Mouse (Mus musculus) embryonic stem cell, embryonic (primary cell): ENCODE measurements around the gene A330070K13Rik.

Experiments
- CTCF ChIA-PET, 4 experiments: fragments of 300-600 bp in 2 of 4; fragments of 350-600 bp in 2 of 4; sonication (Branson Sonifier 250); formaldehyde crosslinking; loops; one replicate each; lab custom pipeline; 2022; ENCODE audit warnings: inconsistent platforms in 2 of 4; lab: Charles Lee
- POLR2A ChIA-PET, 4 experiments: fragments of 300-600 bp in 2 of 4; fragments of 350-600 bp in 2 of 4; sonication (Branson Sonifier 250); formaldehyde crosslinking; loops; one replicate each; lab custom pipeline; 2022; ENCODE audit warnings: antibody characterized with exemption in 4 of 4, inconsistent platforms in 1 of 4; lab: Charles Lee

The A330070K13Rik gene

GRCm38 (mm10) chr5:130384222-130384912, at the start of gene A330070K13Rik:
TSS of gene A330070K13Rik (minus strand) at chr5:130384631.
- CTCF ChIA-PET, result interaction anchor here in 1 of 4 experiments (0.6 kb wide), 1 partner anchor 88 kb away, joined by 6 read pairs; no protein-coding TSS in a partner anchor
- POLR2A ChIA-PET, result no interaction called here

- CTCF ChIA-PET, result interaction anchor here in 2 of 4 experiments (0.6 to 0.7 kb wide), 3 partner anchors 43 to 443 kb away, joined by 3 read pairs; no protein-coding TSS in a partner anchor
- POLR2A ChIA-PET, result no interaction called here
These were observed 27.1 kb upstream of the A330070K13Rik start for GRCm38 (mm10) chr5:130411516-130411915.

- ChIA-PET CTCF (interaction anchor here in 1 of 4 experiments (0.6 kb wide), 1 partner anchor 461 kb away, joined by 11 read pairs; no protein-coding TSS in a partner anchor), POLR2A (no interaction called here)
These were observed 25.3 kb upstream of the A330070K13Rik start for GRCm38 (mm10) chr5:130409706-130410105.

- ChIA-PET POLR2A (no interaction called here), CTCF (interaction anchor here (0.5 to 2.4 kb wide), 20 partner anchors 8 to 453 kb away, joined by 3 to 9 read pairs (median 4); no protein-coding TSS in a partner anchor)
These were observed 20.8 kb upstream of the A330070K13Rik start for GRCm38 (mm10) chr5:130405201-130405600.

- ChIA-PET CTCF (interaction anchor here in 1 of 4 experiments (0.7 kb wide), 1 partner anchor 18 kb away, joined by 3 read pairs; no protein-coding TSS in a partner anchor), POLR2A (interaction anchor here in 1 of 4 experiments (0.7 kb wide), 1 partner anchor 156 kb away, joined by 3 read pairs; no protein-coding TSS in a partner anchor)
These were observed 15.9 kb upstream of the A330070K13Rik start for GRCm38 (mm10) chr5:130400136-130400917.

- ChIA-PET CTCF (interaction anchor here (0.6 to 2.3 kb wide), 4 partner anchors 54 to 463 kb away, joined by 3 to 7 read pairs (median 3); no protein-coding TSS in a partner anchor), POLR2A (no interaction called here)
These were observed 10.7 kb upstream of the A330070K13Rik start for GRCm38 (mm10) chr5:130395142-130395541.

GRCm38 (mm10) chr5:130394386-130394785, 10.0 kb upstream of the A330070K13Rik start:
- CTCF ChIA-PET, result interaction anchor here (0.5 to 2.3 kb wide), 4 partner anchors 11 to 459 kb away, joined by 3 to 7 read pairs (median 4); no protein-coding TSS in a partner anchor
- POLR2A ChIA-PET, result no interaction called here

- ChIA-PET CTCF (interaction anchor here (0.6 to 2.3 kb wide), 12 partner anchors 11 to 460 kb away, joined by 3 to 9 read pairs (median 4); no protein-coding TSS in a partner anchor), POLR2A (no interaction called here)
These were observed 9.4 kb upstream of the A330070K13Rik start for GRCm38 (mm10) chr5:130393618-130394355.

GRCm38 (mm10) chr5:130386418-130386817, 2.0 kb upstream of the A330070K13Rik start:
- ChIA-PET CTCF (interaction anchor here in 2 of 4 experiments (0.6 kb wide), 2 partner anchors 30 to 473 kb away, joined by 3 to 4 read pairs; no protein-coding TSS in a partner anchor), POLR2A (interaction anchor here in 1 of 4 experiments (0.6 kb wide), 1 partner anchor 155 kb away, joined by 3 read pairs; no protein-coding TSS in a partner anchor)

GRCm38 (mm10) chr5:130375411-130375810, 9.0 kb downstream of the A330070K13Rik start:
- CTCF ChIA-PET, result no interaction called here
- POLR2A ChIA-PET, result no interaction called here

- ChIA-PET CTCF (interaction anchor here in 1 of 4 experiments (0.6 kb wide), 1 partner anchor 16 kb away, joined by 4 read pairs; no protein-coding TSS in a partner anchor), POLR2A (no interaction called here)
These were observed 15.2 kb downstream of the A330070K13Rik start, which contains the start of gene Caln1 for GRCm38 (mm10) chr5:130369237-130369636. TSS of gene Caln1 (plus strand) at chr5:130369455.

- ChIA-PET POLR2A (interaction anchor here in 1 of 4 experiments (0.9 to 1.3 kb wide), 2 partner anchors 72 to 111 kb away, joined by 3 to 4 read pairs; no protein-coding TSS in a partner anchor), CTCF (interaction anchor here in 1 of 4 experiments (0.7 kb wide), 1 partner anchor 43 kb away, joined by 3 read pairs; no protein-coding TSS in a partner anchor)
These were observed 16.2 kb downstream of the A330070K13Rik start for GRCm38 (mm10) chr5:130368236-130368635.

GRCm38 (mm10) chr5:130363773-130364172, 20.7 kb downstream of the A330070K13Rik start:
- POLR2A ChIA-PET, result interaction anchor here in 3 of 4 experiments (0.6 to 1.3 kb wide), 4 partner anchors 107 to 430 kb away, joined by 3 to 8 read pairs (median 4); partner anchors contain the start of gene Vkorc1l1 (in 1 of the 3)
- CTCF ChIA-PET, result interaction anchor here (0.6 to 1.1 kb wide), 6 partner anchors 30 to 490 kb away, joined by 3 to 5 read pairs (median 4); no protein-coding TSS in a partner anchor

GRCm38 (mm10) chr5:130363111-130363510, 21.3 kb downstream of the A330070K13Rik start:
- CTCF ChIA-PET, result interaction anchor here (0.6 to 1.1 kb wide), 5 partner anchors 30 to 490 kb away, joined by 3 to 5 read pairs (median 4); no protein-coding TSS in a partner anchor

GRCm38 (mm10) chr5:130355223-130355622, 29.2 kb downstream of the A330070K13Rik start:
- ChIA-PET POLR2A (interaction anchor here in 1 of 4 experiments (0.6 kb wide), 1 partner anchor 28 kb away, joined by 3 read pairs; no protein-coding TSS in a partner anchor), CTCF (interaction anchor here in 3 of 4 experiments (0.5 to 1.4 kb wide), 5 partner anchors 14 to 458 kb away, joined by 3 to 4 read pairs (median 3); no protein-coding TSS in a partner anchor)

More at GRCm38 (mm10) chr5:130363111-130363510, 21.3 kb downstream of the A330070K13Rik start:
- POLR2A ChIA-PET, result interaction anchor here in 2 of 4 experiments (1.1 to 1.3 kb wide), 2 partner anchors 106 to 107 kb away, joined by 3 read pairs; no protein-coding TSS in a partner anchor

- CTCF ChIA-PET, result no interaction called here
- POLR2A ChIA-PET, result interaction anchor here in 2 of 4 experiments (0.6 to 1.3 kb wide), 4 partner anchors 8 to 118 kb away, joined by 3 to 6 read pairs (median 4); no protein-coding TSS in a partner anchor
These were observed 38.6 kb downstream of the A330070K13Rik start for GRCm38 (mm10) chr5:130345871-130346270.

- CTCF ChIA-PET, result interaction anchor here in 2 of 4 experiments (0.5 to 0.6 kb wide), 2 partner anchors 49 kb away, joined by 3 to 5 read pairs; no protein-coding TSS in a partner anchor
These were observed 39.4 kb downstream of the A330070K13Rik start for GRCm38 (mm10) chr5:130344999-130345398.

More at GRCm38 (mm10) chr5:130344999-130345398, 39.4 kb downstream of the A330070K13Rik start:
- POLR2A ChIA-PET, result interaction anchor here in 3 of 4 experiments (0.5 to 1.0 kb wide), 4 partner anchors 11 to 36 kb away, joined by 3 to 4 read pairs (median 3); no protein-coding TSS in a partner anchor
